Mouse (Mus musculus): ENCODE data around the gene Ppp2r5c. TPM values are rescaled to one million over a fixed set of nuclear protein-coding genes. Genes with fewer than 3 reads are reported as not detected.

Ppp2r5c gene
- total and polyA plus RNA-seq, 3 experiments: 72.0 to 100.0 (median 93.9) TPM

- H3K27ac ChIP-seq (ENCODE audit: control insufficient read depth, low read depth, low read length): no peak overlapping the region
- H3K79me2 ChIP-seq (ENCODE audit: control insufficient read depth, insufficient read depth, low read length, poor library complexity): no peaks in the 10 kb centered on the region
- H3K4me1 ChIP-seq (ENCODE audit: control insufficient read depth in 1 of 2, insufficient read depth in 2 of 2, low read length in 2 of 2): no peaks in the 10 kb centered on the region
- H3K4me3 ChIP-seq (ENCODE audit: control insufficient read depth in 1 of 2, insufficient read depth in 1 of 2, low read depth in 2 of 2, low read length in 2 of 2): no peak overlapping the region
- peaks cover 0 to 1% of the 10 kb centered on the region in 2 experiments; a peak in 2 of 4 replicates for H3K27me3 ChIP-seq (ENCODE audit: control insufficient read depth in 1 of 2, insufficient read depth in 2 of 2, low read length in 2 of 2)
- TF ChIP-seq GABPA (IDR thresholded peaks at IDR 0.05; ENCODE audit: low read depth, low read length) (no peak), CTCF (IDR thresholded peaks at IDR 0.05 in 2 of 3, conservative IDR thresholded peaks at IDR 0.05 in 1 of 3; ENCODE audit: control insufficient read depth in 1 of 3, insufficient read depth in 1 of 3, low read depth in 2 of 3, low read length in 3 of 3, poor library complexity in 1 of 3, severe bottlenecking in 1 of 3) (no peak), ZMIZ1 (IDR thresholded peaks at IDR 0.05; ENCODE audit: low read depth, low read length) (no peak), UBTF (IDR thresholded peaks at IDR 0.05; ENCODE audit: borderline replicate concordance, insufficient read depth, low read depth, low read length) (no peak), TCF12 (IDR thresholded peaks at IDR 0.05; ENCODE audit: low read depth, low read length) (no peak), MAX (IDR thresholded peaks at IDR 0.05; ENCODE audit: low read length) (no peak), POLR2AphosphoS5 (IDR thresholded peaks at IDR 0.05; ENCODE audit: borderline replicate concordance, low read depth, low read length) (no peak), ELF1 (IDR thresholded peaks at IDR 0.05; ENCODE audit: low read depth, low read length) (no peak), KAT2A (conservative IDR thresholded peaks at IDR 0.05; ENCODE audit: low read depth, low read length) (no peak), TBP (IDR thresholded peaks at IDR 0.05; ENCODE audit: low read depth, low read length) (no peak), POLR2AphosphoS2 (IDR thresholded peaks at IDR 0.05; ENCODE audit: low read length) (no peak), JUND (IDR thresholded peaks at IDR 0.05; ENCODE audit: low read depth, low read length) (no peak), EP300 (IDR thresholded peaks at IDR 0.05; ENCODE audit: low read depth in 1 of 2, low read length in 2 of 2) (no peak), MAZ (IDR thresholded peaks at IDR 0.05; ENCODE audit: low read depth, low read length) (no peak), USF2 (IDR thresholded peaks at IDR 0.05; ENCODE audit: borderline replicate concordance in 1 of 2, insufficient read depth in 1 of 2, low read depth in 1 of 2, low read length in 2 of 2) (no peak), MXI1 (IDR thresholded peaks at IDR 0.05; ENCODE audit: low read depth, low read length) (no peak), MAFK (IDR thresholded peaks at IDR 0.05; ENCODE audit: borderline replicate concordance, low read depth, low read length) (no peak), ZKSCAN1 (IDR thresholded peaks at IDR 0.05; ENCODE audit: low read depth, low read length) (no peak)
- H3K9ac ChIP-seq (ENCODE audit: control insufficient read depth, low read depth, low read length, poor library complexity, severe bottlenecking): no peak overlapping the region
- H3K36me3 ChIP-seq (ENCODE audit: control insufficient read depth in 1 of 2, insufficient read depth in 2 of 2, low read length in 2 of 2): no peaks in the 10 kb centered on the region
- no peaks in the 10 kb centered on the region for H3K9me3 ChIP-seq (replicated peaks; ENCODE audit: insufficient read depth, low read length)
- DNase-seq (ENCODE audit: low read depth, low spot score): no peak
These were observed 45.0 kb upstream of the Ppp2r5c start for GRCm38 (mm10) chr12:110401871-110402270.

- peak; percentile 91 for DNase-seq (ENCODE audit: low read depth, low spot score)
- H3K4me3 ChIP-seq (ENCODE audit: control insufficient read depth in 1 of 2, insufficient read depth in 1 of 2, low read depth in 2 of 2, low read length in 2 of 2): peak overlapping the region; percentile 47 to 83
- H3K27me3 ChIP-seq (ENCODE audit: control insufficient read depth in 1 of 2, insufficient read depth in 2 of 2, low read length in 2 of 2): no peaks in the 10 kb centered on the region; a peak in 1 of 4 replicates
- TF ChIP-seq TCF12 (IDR thresholded peaks at IDR 0.05; ENCODE audit: low read depth, low read length) (peak; percentile 33; the same call in 1 of the 2 replicates), KAT2A (conservative IDR thresholded peaks at IDR 0.05; ENCODE audit: low read depth, low read length) (no peak), CHD1 (IDR thresholded peaks at IDR 0.05; ENCODE audit: low read depth, low read length) (no peak), ZNF384 (IDR thresholded peaks at IDR 0.05; ENCODE audit: low read depth, low read length) (peak; percentile 55), MYC (IDR thresholded peaks at IDR 0.05; ENCODE audit: low read depth, low read length) (0 out of 2 replicates have a peak, but pooled peaks have one; percentile 54), ETS1 (IDR thresholded peaks at IDR 0.05; ENCODE audit: low read depth, low read length) (no peak), E2F4 (IDR thresholded peaks at IDR 0.05; ENCODE audit: borderline replicate concordance, low read depth, low read length) (no peak), JUND (IDR thresholded peaks at IDR 0.05; ENCODE audit: low read depth, low read length) (no peak), MAX (IDR thresholded peaks at IDR 0.05; ENCODE audit: low read length) (no peak), TBP (IDR thresholded peaks at IDR 0.05; ENCODE audit: low read depth, low read length) (no peak), USF2 (IDR thresholded peaks at IDR 0.05; ENCODE audit: borderline replicate concordance in 1 of 2, insufficient read depth in 1 of 2, low read depth in 1 of 2, low read length in 2 of 2) (no peak), EP300 (IDR thresholded peaks at IDR 0.05; ENCODE audit: low read depth in 1 of 2, low read length in 2 of 2) (0 out of 4 replicates have a peak, but pooled peaks of 1 of the 2 experiments have one; percentile 24), POLR2AphosphoS5 (IDR thresholded peaks at IDR 0.05; ENCODE audit: borderline replicate concordance, low read depth, low read length) (no peak), HCFC1 (IDR thresholded peaks at IDR 0.05; ENCODE audit: low read depth, low read length) (0 out of 2 replicates have a peak, but pooled peaks have one; percentile 18), NELFE (IDR thresholded peaks at IDR 0.05; ENCODE audit: low read depth, low read length) (no peak), MAZ (IDR thresholded peaks at IDR 0.05; ENCODE audit: low read depth, low read length) (0 out of 2 replicates have a peak, but pooled peaks have one; percentile 41), GATA1 (IDR thresholded peaks at IDR 0.05; ENCODE audit: low read depth, low read length) (no peak), RCOR1 (IDR thresholded peaks at IDR 0.05; ENCODE audit: low read depth, low read length) (no peak), POLR2AphosphoS2 (IDR thresholded peaks at IDR 0.05; ENCODE audit: low read length) (no peak), ZKSCAN1 (IDR thresholded peaks at IDR 0.05; ENCODE audit: low read depth, low read length) (no peak), CTCF (IDR thresholded peaks at IDR 0.05 in 2 of 3, conservative IDR thresholded peaks at IDR 0.05 in 1 of 3; ENCODE audit: control insufficient read depth in 1 of 3, insufficient read depth in 1 of 3, low read depth in 2 of 3, low read length in 3 of 3, poor library complexity in 1 of 3, severe bottlenecking in 1 of 3) (peak; percentile 57 to 75 (median 66)), MAFK (IDR thresholded peaks at IDR 0.05; ENCODE audit: borderline replicate concordance, low read depth, low read length) (no peak)
These were observed 30.7 kb upstream of the Ppp2r5c start for GRCm38 (mm10) chr12:110416244-110416643.

More at GRCm38 (mm10) chr12:110416244-110416643, 30.7 kb upstream of the Ppp2r5c start:
- Histone ChIP-seq H3K9me3 (replicated peaks; ENCODE audit: insufficient read depth, low read length) (no peaks in the 10 kb centered on the region), H3K27ac (ENCODE audit: control insufficient read depth, low read depth, low read length) (peak overlapping the region; percentile 19; the same call in 1 of the 2 replicates), H3K4me1 (ENCODE audit: control insufficient read depth in 1 of 2, insufficient read depth in 2 of 2, low read length in 2 of 2) (peaks cover 2 to 8% of the 10 kb centered on the region in 2 experiments; a peak in 3 of 4 replicates), H3K9ac (ENCODE audit: control insufficient read depth, low read depth, low read length, poor library complexity, severe bottlenecking) (peak overlapping the region; percentile 46), H3K36me3 (ENCODE audit: control insufficient read depth in 1 of 2, insufficient read depth in 2 of 2, low read length in 2 of 2) (peaks cover 0 to 4% of the 10 kb centered on the region in 2 experiments; a peak in 1 of 4 replicates), H3K79me2 (ENCODE audit: control insufficient read depth, insufficient read depth, low read length, poor library complexity) (no peaks in the 10 kb centered on the region; the same call in 1 of the 2 replicates)

Measured in MEL (cell line).